Mouse (Mus musculus): ENCODE results near the gene Piwil4.
"Not testable (repeated sequence)": the region's sequence is repeated elsewhere in the genome, so short reads cannot be mapped to it uniquely, and the experiment has no call there.

Gene Piwil4

GRCm38 (mm10) chr9:14726005-14726404 lies 14.5 kb downstream of the Piwil4 start:
- no peak for DNase-seq (ENCODE audit: low spot score)

GRCm38 (mm10) chr9:14724755-14725420 lies 15.6 kb downstream of the Piwil4 start:
- no peak for DNase-seq (ENCODE audit: low spot score)

GRCm38 (mm10) chr9:14721610-14722009 lies 18.9 kb downstream of the Piwil4 start:
- DNase-seq (ENCODE audit: low spot score), result no peak

- no peak for DNase-seq (ENCODE audit: low spot score)
Measured at GRCm38 (mm10) chr9:14720384-14720783, 20.1 kb downstream of the Piwil4 start.

GRCm38 (mm10) chr9:14718332-14718691 lies 22.2 kb downstream of the Piwil4 start:
- DNase-seq (ENCODE audit: low spot score), result no peak

GRCm38 (mm10) chr9:14717689-14718331 lies 22.7 kb downstream of the Piwil4 start:
- no peak for DNase-seq (ENCODE audit: low spot score)

- DNase-seq (ENCODE audit: low spot score), result no peak
Measured at GRCm38 (mm10) chr9:14715258-14715657, 25.3 kb downstream of the Piwil4 start.

- no peak for DNase-seq (ENCODE audit: low spot score)
Measured at GRCm38 (mm10) chr9:14710910-14711309, 29.6 kb downstream of the Piwil4 start.

GRCm38 (mm10) chr9:14705321-14706162 lies 35.0 kb downstream of the Piwil4 start:
- no peak for DNase-seq (ENCODE audit: low spot score)

- DNase-seq (ENCODE audit: low spot score), result not testable (repeated sequence)
Measured at GRCm38 (mm10) chr9:14700795-14701194, 39.7 kb downstream of the Piwil4 start.

- DNase-seq (ENCODE audit: low spot score), result no peak
Measured at GRCm38 (mm10) chr9:14699288-14699640, 41.3 kb downstream of the Piwil4 start.

- peak; percentile 40 for DNase-seq (ENCODE audit: low spot score)
Measured at GRCm38 (mm10) chr9:14698582-14699287, 41.8 kb downstream of the Piwil4 start.

- no peak for DNase-seq (ENCODE audit: low spot score)
Measured at GRCm38 (mm10) chr9:14697903-14698302, 42.6 kb downstream of the Piwil4 start.

- no peak for DNase-seq (ENCODE audit: low spot score)
Measured at GRCm38 (mm10) chr9:14689376-14690108, 51.0 kb downstream of the Piwil4 start.

- DNase-seq (ENCODE audit: low spot score), result no peak
Measured at GRCm38 (mm10) chr9:14684363-14684762, 56.2 kb downstream of the Piwil4 start.

GRCm38 (mm10) chr9:14682741-14683140 lies 57.8 kb downstream of the Piwil4 start:
- no peak for DNase-seq (ENCODE audit: low spot score)

- no peak for DNase-seq (ENCODE audit: low spot score)
Measured at GRCm38 (mm10) chr9:14680584-14680983, 59.9 kb downstream of the Piwil4 start.

GRCm38 (mm10) chr9:14675707-14676691 lies 64.5 kb downstream of the Piwil4 start:
- DNase-seq (ENCODE audit: low spot score), result no peak

GRCm38 (mm10) chr9:14674506-14674905 lies 66.0 kb downstream of the Piwil4 start:
- no peak for DNase-seq (ENCODE audit: low spot score)

GRCm38 (mm10) chr9:14673109-14673508 lies 67.4 kb downstream of the Piwil4 start:
- DNase-seq (ENCODE audit: low spot score), result no peak

All from spleen, adult 12 weeks (tissue).